Mouse (Mus musculus): ENCODE data around the gene Nat8f6. TPM values are rescaled to one million over a fixed set of nuclear protein-coding genes. Genes with fewer than 3 reads are reported as not detected.
A peak's percentile ranks its signal among the peaks of the same experiment; 100 is the strongest.
"Not testable (repeated sequence)": the region's sequence is repeated elsewhere in the genome, so short reads cannot be mapped to it uniquely, and the experiment has no call there.

Gene Nat8f6
- total and polyA plus RNA-seq, 2 experiments from 2014 or later = not detected

DNA sequence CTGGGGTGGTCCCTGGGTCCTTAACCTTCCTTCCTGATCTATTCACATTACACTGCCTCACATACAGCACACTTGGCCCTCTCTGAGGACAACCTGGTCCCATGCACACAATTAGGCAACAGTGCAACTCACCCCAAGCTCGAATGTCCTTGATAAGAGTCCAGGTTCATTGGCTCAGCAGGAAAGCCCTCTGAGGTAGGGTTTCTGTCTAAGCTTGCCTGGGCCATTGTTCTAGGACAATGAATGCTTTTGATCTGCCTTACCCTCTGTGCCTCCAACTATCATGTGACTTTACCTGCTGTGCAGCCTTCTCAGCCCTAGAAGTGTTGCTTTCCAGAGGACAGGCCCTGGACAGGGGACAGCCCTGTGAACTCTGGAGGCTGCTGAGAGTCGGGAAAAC is 28.5 kb upstream of the Nat8f6 start:
- ATAC-seq = no peak
- Histone ChIP-seq H3K27ac (no peak overlapping the region), H3K4me2 (ENCODE audit: low read depth, low read length) (no peak overlapping the region), H3K4me3 (ENCODE audit: low read length) (no peak overlapping the region), H3K36me3 (ENCODE audit: insufficient read depth, low read length) (no peaks in the 10 kb centered on the region), H3K4me1 (ENCODE audit: insufficient read depth, low read length) (no peaks in the 10 kb centered on the region), H3K9me3 (ENCODE audit: low read length) (no peaks in the 10 kb centered on the region), H3K9ac (replicated peaks; ENCODE audit: low read length) (no peak overlapping the region), H3K27me3 (ENCODE audit: insufficient read depth, low read length) (no peaks in the 10 kb centered on the region)
- 21% methylated on average over 2 of the region's 2 CpGs for WGBS
- no peak for TF ChIP-seq CTCF (IDR thresholded peaks at IDR 0.05; ENCODE audit: low read depth)
- no peak for DNase-seq (ENCODE audit: low spot score)

DNA sequence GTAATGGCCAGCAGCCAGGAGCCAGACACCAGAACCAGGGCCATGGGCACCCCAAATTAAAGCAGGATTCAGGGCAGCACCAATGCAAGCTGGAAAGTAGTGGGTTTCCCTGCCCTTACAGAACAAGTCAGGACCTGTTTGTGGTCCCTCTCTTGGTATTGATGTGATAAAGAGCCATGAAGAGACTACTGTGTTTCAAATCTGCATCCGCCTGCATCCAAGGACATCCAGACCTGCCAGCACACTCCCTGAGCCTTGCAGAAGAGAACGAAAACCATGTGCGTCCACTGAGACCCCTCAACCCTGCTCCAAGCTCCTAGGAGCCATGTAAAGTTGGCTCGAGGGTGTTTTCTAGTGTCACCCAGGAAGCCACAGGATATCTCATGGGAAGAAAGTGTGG is 27.4 kb upstream of the Nat8f6 start:
- no peaks in the 10 kb centered on the region for H3K36me3 ChIP-seq (ENCODE audit: insufficient read depth, low read length)
- 87% methylated on average over 4 of the region's 4 CpGs for WGBS
- no peak overlapping the region for H3K9ac ChIP-seq (replicated peaks; ENCODE audit: low read length)
- ATAC-seq = no peak
- H3K4me1 ChIP-seq (ENCODE audit: insufficient read depth, low read length) = no peaks in the 10 kb centered on the region
- H3K9me3 ChIP-seq (ENCODE audit: low read length) = no peaks in the 10 kb centered on the region
- no peak for TF ChIP-seq CTCF (IDR thresholded peaks at IDR 0.05; ENCODE audit: low read depth)
- no peaks in the 10 kb centered on the region for H3K27me3 ChIP-seq (ENCODE audit: insufficient read depth, low read length)
- H3K4me2 ChIP-seq (ENCODE audit: low read depth, low read length) = no peak overlapping the region
- H3K4me3 ChIP-seq (ENCODE audit: low read length) = no peak overlapping the region
- H3K27ac ChIP-seq = no peak overlapping the region
- DNase-seq (ENCODE audit: low spot score) = no peak

DNA sequence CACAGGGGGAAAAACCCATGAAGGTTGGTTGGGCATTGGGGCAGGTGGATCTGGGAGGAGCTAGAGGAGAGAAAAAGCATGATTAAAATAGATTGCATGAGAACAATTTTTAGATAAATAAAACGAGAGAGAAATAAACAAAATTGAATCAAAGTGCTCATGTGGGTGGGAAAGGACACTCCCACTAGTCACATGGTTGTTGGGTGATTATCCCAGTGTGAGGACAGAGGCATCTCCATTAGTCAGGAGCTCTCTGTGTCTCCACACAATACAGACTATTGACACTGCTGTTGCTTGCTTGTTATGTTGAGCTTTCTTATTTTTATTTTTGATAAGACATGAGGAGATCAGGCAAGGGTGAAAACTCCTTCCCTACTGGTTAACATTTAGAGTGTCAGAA is 26.2 kb upstream of the Nat8f6 start:
- no peak for DNase-seq (ENCODE audit: low spot score)
- Histone ChIP-seq H3K9ac (replicated peaks; ENCODE audit: low read length) (no peak overlapping the region), H3K4me1 (ENCODE audit: insufficient read depth, low read length) (no peaks in the 10 kb centered on the region), H3K4me3 (ENCODE audit: low read length) (no peak overlapping the region), H3K9me3 (ENCODE audit: low read length) (no peaks in the 10 kb centered on the region), H3K27ac (no peak overlapping the region), H3K27me3 (ENCODE audit: insufficient read depth, low read length) (no peaks in the 10 kb centered on the region), H3K4me2 (ENCODE audit: low read depth, low read length) (no peak overlapping the region), H3K36me3 (ENCODE audit: insufficient read depth, low read length) (no peaks in the 10 kb centered on the region)
- TF ChIP-seq CTCF (IDR thresholded peaks at IDR 0.05; ENCODE audit: low read depth) = no peak
- ATAC-seq = no peak
- 55% methylated on average over 1 of the region's 1 CpGs for WGBS

DNA sequence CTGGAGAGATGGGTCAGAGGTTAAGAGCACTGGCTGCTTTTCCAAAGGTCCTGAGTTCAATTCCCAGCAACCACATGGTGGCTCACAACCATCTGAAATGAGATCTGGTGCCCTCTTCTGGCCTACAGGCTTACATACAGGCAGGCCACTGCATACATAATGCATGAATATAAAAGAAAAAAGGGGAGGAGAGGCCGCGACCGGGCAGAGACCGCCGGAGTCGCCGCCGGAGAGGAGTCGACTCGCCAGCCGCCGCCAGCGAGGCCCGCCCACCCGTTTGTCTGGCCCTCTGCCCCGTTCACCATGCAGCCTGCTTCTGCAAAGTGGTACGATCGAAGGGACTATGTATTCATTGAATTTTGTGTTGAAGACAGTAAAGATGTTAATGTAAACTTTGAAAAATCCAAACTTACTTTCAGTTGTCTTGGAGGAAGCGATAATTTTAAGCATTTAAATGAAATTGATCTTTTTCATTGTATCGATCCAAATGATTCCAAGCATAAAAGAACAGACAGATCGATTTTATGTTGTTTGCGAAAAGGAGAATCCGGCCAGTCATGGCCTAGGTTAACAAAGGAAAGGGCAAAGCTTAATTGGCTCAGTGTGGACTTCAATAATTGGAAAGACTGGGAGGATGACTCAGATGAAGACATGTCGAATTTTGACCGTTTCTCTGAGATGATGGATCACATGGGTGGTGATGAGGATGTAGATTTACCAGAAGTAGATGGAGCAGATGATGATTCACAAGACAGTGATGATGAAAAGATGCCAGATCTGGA is 23.1 kb upstream of the Nat8f6 start:
- 64% methylated on average over 25 of the region's 25 CpGs for WGBS
- DNase-seq (ENCODE audit: low spot score); H3K4me3 ChIP-seq (ENCODE audit: low read length); H3K9ac ChIP-seq (replicated peaks; ENCODE audit: low read length); ATAC-seq; H3K36me3 ChIP-seq (ENCODE audit: insufficient read depth, low read length); H3K27ac ChIP-seq; H3K4me2 ChIP-seq (ENCODE audit: low read depth, low read length); H3K4me1 ChIP-seq (ENCODE audit: insufficient read depth, low read length); H3K27me3 ChIP-seq (ENCODE audit: insufficient read depth, low read length); H3K9me3 ChIP-seq (ENCODE audit: low read length): not testable (repeated sequence)
- peak; percentile 26 for TF ChIP-seq CTCF (IDR thresholded peaks at IDR 0.05; ENCODE audit: low read depth)

DNA sequence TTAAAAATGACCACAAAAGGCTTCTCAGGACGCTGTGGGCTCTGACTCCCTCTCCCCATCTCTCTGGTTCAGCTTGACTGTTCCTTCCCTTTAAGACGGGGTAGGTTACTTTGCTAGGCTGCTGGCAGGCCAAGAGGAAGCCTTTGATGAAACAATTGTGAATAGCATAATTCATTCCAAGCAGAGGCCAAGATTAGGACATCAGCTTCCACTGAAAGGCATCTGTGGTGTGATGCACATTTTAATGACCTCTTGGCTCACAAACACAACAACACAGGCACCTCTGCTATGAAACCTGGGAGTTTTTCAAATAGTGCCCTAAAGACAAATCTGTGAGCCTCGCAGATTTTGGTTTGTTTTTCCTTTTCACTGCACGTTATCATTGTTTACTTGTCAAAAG is 19.2 kb upstream of the Nat8f6 start:
- Histone ChIP-seq H3K4me1 (ENCODE audit: insufficient read depth, low read length) (no peaks in the 10 kb centered on the region), H3K9me3 (ENCODE audit: low read length) (no peaks in the 10 kb centered on the region), H3K27me3 (ENCODE audit: insufficient read depth, low read length) (no peaks in the 10 kb centered on the region), H3K9ac (replicated peaks; ENCODE audit: low read length) (no peak overlapping the region), H3K4me3 (ENCODE audit: low read length) (no peak overlapping the region), H3K4me2 (ENCODE audit: low read depth, low read length) (no peak overlapping the region), H3K27ac (peak overlapping the region; percentile 48; the same call in 1 of the 2 replicates), H3K36me3 (ENCODE audit: insufficient read depth, low read length) (no peaks in the 10 kb centered on the region)
- TF ChIP-seq CTCF (IDR thresholded peaks at IDR 0.05; ENCODE audit: low read depth) = no peak
- DNase-seq (ENCODE audit: low spot score) = peak; percentile 65
- ATAC-seq = peak; percentile 70
- 25% methylated on average over 4 of the region's 4 CpGs for WGBS

DNA sequence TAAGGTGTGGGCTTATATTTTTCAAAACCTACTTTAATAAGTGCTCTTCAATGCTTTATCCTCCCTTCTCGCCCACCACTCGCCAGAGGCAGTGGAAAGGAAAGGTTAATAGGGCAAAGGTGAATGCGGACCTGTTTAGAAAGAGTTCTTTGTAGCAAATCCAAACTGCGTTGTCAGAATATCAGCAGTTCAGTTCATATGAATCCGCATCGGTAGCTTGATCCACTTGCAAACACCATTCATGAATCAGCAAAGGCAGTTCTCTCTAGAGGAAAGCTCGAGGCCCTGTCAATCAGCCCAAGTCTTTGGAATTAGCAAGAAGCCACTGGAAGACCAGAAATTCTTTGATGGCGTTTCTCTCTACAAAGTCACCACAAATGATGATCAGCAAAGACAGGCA is 17.9 kb upstream of the Nat8f6 start:
- H3K4me2 ChIP-seq (ENCODE audit: low read depth, low read length) = no peak overlapping the region
- H3K27ac ChIP-seq = no peak overlapping the region
- H3K4me1 ChIP-seq (ENCODE audit: insufficient read depth, low read length) = no peaks in the 10 kb centered on the region
- DNase-seq (ENCODE audit: low spot score) = no peak
- no peaks in the 10 kb centered on the region for H3K36me3 ChIP-seq (ENCODE audit: insufficient read depth, low read length)
- ATAC-seq = no peak
- no peak for TF ChIP-seq CTCF (IDR thresholded peaks at IDR 0.05; ENCODE audit: low read depth)
- no peaks in the 10 kb centered on the region for H3K9me3 ChIP-seq (ENCODE audit: low read length)
- no peak overlapping the region for H3K4me3 ChIP-seq (ENCODE audit: low read length)
- no peaks in the 10 kb centered on the region for H3K27me3 ChIP-seq (ENCODE audit: insufficient read depth, low read length)
- no peak overlapping the region for H3K9ac ChIP-seq (replicated peaks; ENCODE audit: low read length)
- 58% methylated on average over 8 of the region's 8 CpGs for WGBS

DNA sequence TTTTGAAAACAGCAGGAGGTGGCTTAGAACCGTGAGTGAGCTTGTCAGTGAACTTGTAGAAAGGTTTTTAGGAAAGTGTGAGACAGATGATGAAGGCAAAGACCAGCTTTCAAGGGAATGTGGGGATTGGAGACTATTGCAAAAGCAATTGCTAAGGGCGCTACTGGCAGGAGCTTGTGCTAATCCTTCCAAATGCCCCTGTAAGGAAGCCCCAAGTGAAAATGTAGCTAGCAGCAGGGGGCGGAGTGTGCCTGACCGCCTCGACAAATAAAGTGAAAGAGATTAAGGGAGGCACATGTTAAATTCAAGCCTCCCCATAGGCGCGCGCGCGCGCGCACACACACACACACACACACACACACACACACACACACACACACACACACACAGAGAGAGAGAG is 16.6 kb upstream of the Nat8f6 start:
- peak; percentile 56 for ATAC-seq
- WGBS = 16% methylated on average over 12 of the region's 12 CpGs
- H3K27me3 ChIP-seq (ENCODE audit: insufficient read depth, low read length); H3K4me1 ChIP-seq (ENCODE audit: insufficient read depth, low read length); H3K9me3 ChIP-seq (ENCODE audit: low read length); H3K27ac ChIP-seq; H3K9ac ChIP-seq (replicated peaks; ENCODE audit: low read length); H3K4me3 ChIP-seq (ENCODE audit: low read length); H3K4me2 ChIP-seq (ENCODE audit: low read depth, low read length); H3K36me3 ChIP-seq (ENCODE audit: insufficient read depth, low read length): not testable (repeated sequence)
- DNase-seq (ENCODE audit: low spot score) = peak; percentile 74
- TF ChIP-seq CTCF (IDR thresholded peaks at IDR 0.05; ENCODE audit: low read depth) = peak; percentile 22; the same call in 1 of the 2 replicates

Data from hindbrain, postnatal 0 days (tissue).